Mouse (Mus musculus) adrenal gland, postnatal 14 days (tissue): ENCODE results near the gene Nelfb. TPM values are rescaled to one million over a fixed set of nuclear protein-coding genes. Genes with fewer than 3 reads are reported as not detected.

Experiments used
- DNase-seq: peaks from one replicate; pipeline ENCODE4 v3.0.0; 2021; ENCODE audit warnings: mixed read lengths
- total RNA-seq: library from RNA; stranded (reverse); gene quantifications from 2 replicates; pipeline ENCODE4 v1.2.3, GENCODE M21; 2021

Gene Nelfb
- total RNA-seq, 1 experiment from 2014 or later = 41.6 TPM

- peak; percentile 92 for DNase-seq
Measured at GRCm38 (mm10) chr2:25196172-25196954, 14.9 kb downstream of the Nelfb start, which contains the start of gene Tor4a. Tor4a (minus strand) TSS chr2:25196886.

- DNase-seq = peak; percentile 87
Measured at GRCm38 (mm10) chr2:25195211-25196156, 15.8 kb downstream of the Nelfb start.

GRCm38 (mm10) chr2:25194486-25195171 lies 16.7 kb downstream of the Nelfb start:
- DNase-seq = no peak

GRCm38 (mm10) chr2:25194006-25194405 lies 17.3 kb downstream of the Nelfb start:
- DNase-seq = no peak

GRCm38 (mm10) chr2:25193330-25193770 lies 17.9 kb downstream of the Nelfb start:
- DNase-seq = peak; percentile 87

- no peak for DNase-seq
Measured at GRCm38 (mm10) chr2:25187841-25188240, 23.4 kb downstream of the Nelfb start.

- DNase-seq = no peak
Measured at GRCm38 (mm10) chr2:25186575-25186930, 24.7 kb downstream of the Nelfb start.

GRCm38 (mm10) chr2:25185625-25186574 lies 25.4 kb downstream of the Nelfb start:
- DNase-seq = peak; percentile 59

- DNase-seq = no peak
Measured at GRCm38 (mm10) chr2:25184496-25184895, 26.8 kb downstream of the Nelfb start.

- DNase-seq = no peak
Measured at GRCm38 (mm10) chr2:25183336-25183735, 28.0 kb downstream of the Nelfb start.

GRCm38 (mm10) chr2:25182664-25183063 lies 28.6 kb downstream of the Nelfb start:
- no peak for DNase-seq

GRCm38 (mm10) chr2:25181891-25182397 lies 29.3 kb downstream of the Nelfb start:
- DNase-seq = no peak

- DNase-seq = peak; percentile 41
Measured at GRCm38 (mm10) chr2:25180973-25181890, 30.1 kb downstream of the Nelfb start.

GRCm38 (mm10) chr2:25180478-25180903 lies 30.8 kb downstream of the Nelfb start, which contains the start of gene Nrarp:
Nrarp (plus strand) TSS chr2:25180758.
- peak; percentile 95 for DNase-seq

GRCm38 (mm10) chr2:25179566-25180217 lies 31.6 kb downstream of the Nelfb start:
- no peak for DNase-seq

- no peak for DNase-seq
Measured at GRCm38 (mm10) chr2:25178285-25178972, 32.9 kb downstream of the Nelfb start.

- DNase-seq = peak; percentile 53
Measured at GRCm38 (mm10) chr2:25177685-25178084, 33.6 kb downstream of the Nelfb start.

- DNase-seq = no peak
Measured at GRCm38 (mm10) chr2:25177076-25177475, 34.2 kb downstream of the Nelfb start.
